In the genomic region with DNA sequence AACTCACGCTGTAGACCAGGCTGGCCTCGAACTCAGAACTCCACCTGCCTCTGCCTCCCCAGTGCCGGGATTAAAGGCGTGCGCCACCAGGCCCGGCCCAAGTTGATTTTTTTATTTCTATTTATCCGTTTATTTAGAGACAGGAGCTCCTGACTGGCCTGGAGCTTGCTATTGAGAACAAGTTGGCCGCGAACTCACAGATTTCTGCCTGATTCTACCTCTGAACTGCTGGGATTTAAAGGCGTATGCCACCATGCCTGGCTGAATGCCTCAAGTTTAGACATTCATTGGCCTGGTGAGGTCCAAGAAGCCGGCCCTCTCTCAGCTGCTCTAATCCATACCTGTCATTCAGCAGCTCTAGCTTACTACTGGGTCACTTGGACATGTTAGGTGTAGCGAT, we compare ENCODE assay signal across 8 mouse cellular contexts. TPM values are rescaled to one million over a fixed set of nuclear protein-coding genes. Genes with fewer than 3 reads are reported as not detected.
DNase-seq lines count a peak whose midpoint lies in the region; ATAC-seq lines count a peak whose summit lies in the region.

No protein-coding gene starts in this region.

- peak overlapping the region; percentile 75 for H3K9ac ChIP-seq in lung, embryonic 16.5 days (ENCODE audit: low read length)
- no peak overlapping the region; the same call in 1 of the 2 replicates for H3K9ac ChIP-seq in intestine, embryonic 14.5 days (ENCODE audit: low read length)
- no peak overlapping the region for H3K9ac ChIP-seq in stomach, embryonic 14.5 days (replicated peaks; ENCODE audit: low read depth, low read length)

- peak overlapping the region; percentile 89 for H3K4me2 ChIP-seq in lung, embryonic 16.5 days (ENCODE audit: low read depth, low read length)
- H3K4me2 ChIP-seq in intestine, embryonic 14.5 days (ENCODE audit: low read length): peak overlapping the region; percentile 91
- peak overlapping the region; percentile 83 for H3K4me2 ChIP-seq in stomach, embryonic 14.5 days (replicated peaks; ENCODE audit: low read depth, low read length)

- H3K27ac ChIP-seq in lung, embryonic 16.5 days (ENCODE audit: low read length): peak overlapping the region; percentile 100
- H3K27ac ChIP-seq in intestine, embryonic 14.5 days (ENCODE audit: low read depth): peak overlapping the region; percentile 99
- peak overlapping the region; percentile 96 for H3K27ac ChIP-seq in stomach, embryonic 14.5 days (ENCODE audit: low read length)

- H3K4me3 ChIP-seq in lung, embryonic 16.5 days (ENCODE audit: low read length): peak overlapping the region; percentile 63
- peak overlapping the region; percentile 63 for H3K4me3 ChIP-seq in intestine, embryonic 14.5 days (ENCODE audit: low read depth, low read length)
- peak overlapping the region; percentile 32; the same call in 1 of the 2 replicates for H3K4me3 ChIP-seq in stomach, embryonic 14.5 days (ENCODE audit: low read depth, low read length)

- DNase-seq in cerebellum, adult 11-12 months: peak; percentile 56
- no peak for DNase-seq in cerebellum, postnatal 36 days
- DNase-seq in lung, postnatal 4 days: no peak
- no peak for DNase-seq in intestine, embryonic 14.5 days (ENCODE audit: low spot score)
- DNase-seq in gastrocnemius, postnatal 25 days: no peak
- DNase-seq in thymus, postnatal 25 days: no peak

- peaks cover 4% of the 10 kb centered on the region for H3K36me3 ChIP-seq in lung, embryonic 16.5 days (ENCODE audit: control insufficient read depth, insufficient read depth, low read length)
- peaks cover 19% of the 10 kb centered on the region for H3K36me3 ChIP-seq in intestine, embryonic 14.5 days (ENCODE audit: control insufficient read depth, insufficient read depth, low read length)
- H3K36me3 ChIP-seq in stomach, embryonic 14.5 days (ENCODE audit: control insufficient read depth, insufficient read depth, low read length): peaks cover 18% of the 10 kb centered on the region; the same call in 1 of the 2 replicates

- peaks cover 31% of the 10 kb centered on the region for H3K4me1 ChIP-seq in lung, embryonic 16.5 days (replicated peaks; ENCODE audit: control insufficient read depth, insufficient read depth, low read length)
- H3K4me1 ChIP-seq in intestine, embryonic 14.5 days (replicated peaks; ENCODE audit: control insufficient read depth, insufficient read depth, low read length): peaks cover 36% of the 10 kb centered on the region
- peaks cover 31% of the 10 kb centered on the region for H3K4me1 ChIP-seq in stomach, embryonic 14.5 days (ENCODE audit: control insufficient read depth, insufficient read depth, low read length)

- H3K9me3 ChIP-seq in lung, embryonic 16.5 days (ENCODE audit: control insufficient read depth, low read length): no peaks in the 10 kb centered on the region
- no peaks in the 10 kb centered on the region for H3K9me3 ChIP-seq in intestine, embryonic 14.5 days (ENCODE audit: control insufficient read depth, low read length)
- H3K9me3 ChIP-seq in stomach, embryonic 14.5 days (ENCODE audit: control insufficient read depth, low read depth, low read length): no peaks in the 10 kb centered on the region

- 67% methylated on average over 12 of the region's 12 CpGs for WGBS in lung, embryonic 16.5 days
- 75% methylated on average over 12 of the region's 12 CpGs for WGBS in intestine, embryonic 14.5 days
- WGBS in stomach, embryonic 14.5 days: 71% methylated on average over 12 of the region's 12 CpGs

- no peaks in the 10 kb centered on the region for H3K27me3 ChIP-seq in lung, embryonic 16.5 days (ENCODE audit: control insufficient read depth, insufficient read depth, low read depth, low read length)
- no peaks in the 10 kb centered on the region for H3K27me3 ChIP-seq in intestine, embryonic 14.5 days (replicated peaks; ENCODE audit: control insufficient read depth, insufficient read depth, low read length)
- no peaks in the 10 kb centered on the region for H3K27me3 ChIP-seq in stomach, embryonic 14.5 days (ENCODE audit: control insufficient read depth, insufficient read depth, low read length)

- no peak for ATAC-seq in lung, embryonic 16.5 days (ENCODE audit: low read depth)
- ATAC-seq in intestine, embryonic 14.5 days (replicated peaks; ENCODE audit: low FRiP score, low TSS enrichment, low read depth): no peak
- ATAC-seq in stomach, embryonic 14.5 days (ENCODE audit: insufficient number of reproducible peaks, insufficient read depth, low FRiP score, low read depth): no peak

RNA-seq across cellular contexts. Expression of gene Dazap1, which starts 0.9 kb away (rescaled TPM):
- polyA plus RNA-seq in lung, embryonic 16.5 days (2015; fragmentation: Nextera tagmentation; extraction: Ambion mirVana): 45.4 and 50.6 TPM in 2 replicates
- polyA plus RNA-seq in intestine, embryonic 14.5 days (2014; fragmentation: Nextera tagmentation; extraction: Ambion mirVana): 42.3 and 45.7 TPM in 2 replicates
- polyA plus RNA-seq in stomach, embryonic 14.5 days (2014; fragmentation: Nextera tagmentation; extraction: Ambion mirVana): 48.6 and 51.3 TPM in 2 replicates
- 10 to 100 TPM; 40.1 to 43.6 TPM for total RNA-seq in gastrocnemius, postnatal 25 days (2021)

RNA-seq across cellular contexts. Expression of gene Gamt, which starts 1.4 kb away (rescaled TPM):
- polyA plus RNA-seq in lung, embryonic 16.5 days (2015; fragmentation: Nextera tagmentation; extraction: Ambion mirVana): 27.5 and 32.8 TPM in 2 replicates
- polyA plus RNA-seq in intestine, embryonic 14.5 days (2014; fragmentation: Nextera tagmentation; extraction: Ambion mirVana): 34.1 and 61.2 TPM in 2 replicates
- polyA plus RNA-seq in stomach, embryonic 14.5 days (2014; fragmentation: Nextera tagmentation; extraction: Ambion mirVana): 32.1 and 49.3 TPM in 2 replicates
- total RNA-seq in gastrocnemius, postnatal 25 days (2021): 10 to 100 TPM; 50.9 to 53.1 TPM

RNA-seq across cellular contexts. Expression of gene Ndufs7, which starts 13.2 kb away (rescaled TPM):
- polyA plus RNA-seq in lung, embryonic 16.5 days (2015; fragmentation: Nextera tagmentation; extraction: Ambion mirVana): 313 and 320 TPM in 2 replicates
- polyA plus RNA-seq in intestine, embryonic 14.5 days (2014; fragmentation: Nextera tagmentation; extraction: Ambion mirVana): 453 and 498 TPM in 2 replicates
- 337 and 355 TPM in 2 replicates for polyA plus RNA-seq in stomach, embryonic 14.5 days (2014; fragmentation: Nextera tagmentation; extraction: Ambion mirVana)
- total RNA-seq in gastrocnemius, postnatal 25 days (2021): 100 to 1,000 TPM; 508 to 524 TPM

RNA-seq across cellular contexts. Expression of gene Rps15, which starts 30.1 kb away (rescaled TPM):
- polyA plus RNA-seq in lung, embryonic 16.5 days (2015; fragmentation: Nextera tagmentation; extraction: Ambion mirVana): 915 and 939 TPM in 2 replicates
- polyA plus RNA-seq in intestine, embryonic 14.5 days (2014; fragmentation: Nextera tagmentation; extraction: Ambion mirVana): 1,236 and 1,315 TPM in 2 replicates
- polyA plus RNA-seq in stomach, embryonic 14.5 days (2014; fragmentation: Nextera tagmentation; extraction: Ambion mirVana): 1,120 and 1,227 TPM in 2 replicates
- total RNA-seq in gastrocnemius, postnatal 25 days (2021): 100 to 1,000 TPM; 575 to 593 TPM

RNA-seq across cellular contexts. Expression of gene Apc2, which starts 33.6 kb away (rescaled TPM):
- polyA plus RNA-seq in lung, embryonic 16.5 days (2015; fragmentation: Nextera tagmentation; extraction: Ambion mirVana): 0.67 and 0.88 TPM in 2 replicates
- 7.8 and 9.1 TPM in 2 replicates for polyA plus RNA-seq in intestine, embryonic 14.5 days (2014; fragmentation: Nextera tagmentation; extraction: Ambion mirVana)
- polyA plus RNA-seq in stomach, embryonic 14.5 days (2014; fragmentation: Nextera tagmentation; extraction: Ambion mirVana): 8.1 and 8.7 TPM in 2 replicates
- total RNA-seq in gastrocnemius, postnatal 25 days (2021): under 1 TPM; 0.59 to 0.82 TPM
